Mouse (Mus musculus) kidney, adult 11 months (tissue): Measurements from ENCODE around the gene Oog2.
"Not testable (repeated sequence)": the region's sequence is repeated elsewhere in the genome, so short reads cannot be mapped to it uniquely, and the experiment has no call there.

Experiments
- DNase-seq: peaks from one replicate; pipeline ENCODE4 v3.0.0; 2022

The Oog2 gene

DNA sequence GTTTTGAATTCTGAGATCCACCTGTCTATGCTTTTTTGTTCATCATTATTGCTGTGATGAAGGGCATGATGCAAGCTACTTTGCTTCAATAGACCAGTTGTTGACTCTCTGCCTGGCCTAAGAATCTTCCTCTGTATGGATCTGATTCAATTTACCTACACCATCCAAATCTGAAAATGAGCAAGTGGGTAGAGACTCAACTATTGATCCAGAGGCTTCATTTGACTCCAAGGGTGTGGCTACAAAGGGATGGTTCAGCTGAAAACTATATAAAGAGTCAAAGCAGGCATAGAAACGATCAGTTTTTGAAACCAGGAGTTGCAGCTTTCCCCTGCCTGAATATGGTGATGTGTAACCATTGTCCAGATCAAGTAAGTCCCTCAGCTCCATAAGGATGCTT is at the start of gene Oog2:
Oog2 (plus strand) TSS at position 301 of the 400 bp plus-strand sequence.
- DNase-seq, result no peak

GRCm38 (mm10) chr4:144162563-144162962 is 28.0 kb upstream of the Oog2 start, which contains the start of gene Oog3:
Oog3 (minus strand) TSS chr4:144162663.
- DNase-seq, result no peak

GRCm38 (mm10) chr4:144213218-144213617 is 22.7 kb downstream of the Oog2 start, which contains the start of gene C87977:
C87977 (minus strand) TSS chr4:144213318.
- DNase-seq, result not testable (repeated sequence)
